Mouse (Mus musculus): ENCODE results near the gene Elp6. TPM values are rescaled to one million over a fixed set of nuclear protein-coding genes. Genes with fewer than 3 reads are reported as not detected.

The Elp6 gene
- polyA plus RNA-seq, 2 experiments, result 7.5 to 8.0 TPM

DNA sequence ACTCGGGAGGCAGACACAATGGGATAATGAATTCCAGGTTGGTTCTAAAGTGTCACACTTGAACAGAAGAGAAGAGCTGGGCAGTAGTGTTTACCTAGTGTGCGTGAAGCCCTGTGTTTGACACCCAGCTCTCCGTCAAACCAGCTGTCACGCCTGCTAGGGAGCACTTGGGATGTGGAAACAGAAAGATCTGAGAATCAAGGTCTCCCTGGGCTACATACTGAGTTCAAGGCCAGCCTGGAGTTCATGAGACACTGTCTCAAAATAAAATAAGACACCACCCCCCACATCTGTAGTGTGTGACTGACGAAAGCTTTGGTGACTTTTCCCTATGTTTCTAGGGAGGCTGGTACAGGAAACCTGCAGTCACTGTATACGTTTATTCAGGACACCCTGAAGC, 10.4 kb downstream of the Elp6 start:
- no peak overlapping the region for H3K9ac ChIP-seq (replicated peaks)
- no peaks in the 10 kb centered on the region for H3K4me1 ChIP-seq (replicated peaks; ENCODE audit: control insufficient read depth in 2 of 2, insufficient read depth in 2 of 2, low read length in 1 of 2)
- H3K36me3 ChIP-seq (replicated peaks; ENCODE audit: control insufficient read depth, insufficient read depth, low read depth), result no peaks in the 10 kb centered on the region
- no peak overlapping the region for H3K4me2 ChIP-seq (ENCODE audit: low read depth)
- DNase-seq (ENCODE audit: low read depth in 3 of 3, low spot score in 3 of 3) (no peak), ATAC-seq (ENCODE audit: insufficient read depth) (no peak)
- no peak overlapping the region for H3K4me3 ChIP-seq (ENCODE audit: insufficient read depth in 1 of 2, low read depth in 2 of 2, low read length in 2 of 2)
- no peak overlapping the region for H3K27ac ChIP-seq
- 78% methylated on average over 6 of the region's 6 CpGs for WGBS (ENCODE audit: insufficient replicate concordance)
- no peaks in the 10 kb centered on the region for H3K27me3 ChIP-seq (ENCODE audit: control insufficient read depth, insufficient read depth, low read length)
- H3K9me3 ChIP-seq (ENCODE audit: control insufficient read depth, low read length), result no peaks in the 10 kb centered on the region
- no peak for TF ChIP-seq CTCF (IDR thresholded peaks at IDR 0.05; ENCODE audit: low read depth)
- TF ChIP-seq EP300 (IDR thresholded peaks at IDR 0.05; ENCODE audit: low read depth), result no peak

DNA sequence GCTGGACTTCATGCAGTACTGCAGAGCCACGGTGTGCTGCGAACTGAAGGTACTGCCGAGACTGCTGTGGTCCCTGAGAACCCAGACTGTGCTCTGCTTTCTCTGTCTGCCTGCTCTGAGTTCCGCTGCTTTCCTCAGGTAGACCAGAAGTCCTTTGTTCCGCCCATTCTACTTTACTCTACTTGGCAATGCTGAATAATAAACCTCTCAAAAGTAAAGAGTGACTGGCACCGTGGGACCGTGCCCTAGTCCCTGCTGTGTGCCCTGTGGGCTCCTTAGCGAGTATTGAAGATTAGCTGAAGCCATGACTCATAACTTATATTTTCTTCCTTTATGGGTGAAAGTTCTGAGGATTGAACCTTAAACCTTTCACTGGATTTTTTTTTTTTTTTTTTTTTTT, 10.9 kb downstream of the Elp6 start:
- no peaks in the 10 kb centered on the region for H3K36me3 ChIP-seq (replicated peaks; ENCODE audit: control insufficient read depth, insufficient read depth, low read depth)
- no peak for DNase-seq (ENCODE audit: low read depth in 3 of 3, low spot score in 3 of 3)

DNA sequence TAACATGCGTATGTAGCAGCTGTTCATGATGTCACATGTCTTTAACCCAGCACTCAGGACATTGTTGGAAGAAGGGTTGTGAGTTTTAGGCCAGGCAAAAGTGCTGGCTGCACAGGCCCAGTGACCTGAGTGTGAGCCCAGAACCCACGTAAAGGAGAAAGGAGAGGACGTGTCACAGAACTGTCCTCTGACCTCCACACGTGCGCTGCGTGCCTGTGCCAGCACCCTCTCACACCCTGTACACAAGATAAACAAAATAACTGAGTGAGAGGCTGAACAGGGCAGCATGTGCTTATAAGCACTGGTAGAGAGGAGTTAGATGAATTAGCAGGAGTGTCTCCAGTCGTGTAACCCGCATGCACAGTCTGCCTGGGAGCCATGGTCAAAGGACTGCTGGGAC, 11.5 kb downstream of the Elp6 start:
- Histone ChIP-seq H3K9ac (replicated peaks) (no peak overlapping the region), H3K4me2 (ENCODE audit: low read depth) (no peak overlapping the region), H3K4me1 (replicated peaks; ENCODE audit: control insufficient read depth in 2 of 2, insufficient read depth in 2 of 2, low read length in 1 of 2) (no peaks in the 10 kb centered on the region), H3K36me3 (replicated peaks; ENCODE audit: control insufficient read depth, insufficient read depth, low read depth) (no peaks in the 10 kb centered on the region), H3K27ac (no peak overlapping the region), H3K9me3 (ENCODE audit: control insufficient read depth, low read length) (no peaks in the 10 kb centered on the region), H3K4me3 (ENCODE audit: insufficient read depth in 1 of 2, low read depth in 2 of 2, low read length in 2 of 2) (no peak overlapping the region), H3K27me3 (ENCODE audit: control insufficient read depth, insufficient read depth, low read length) (no peaks in the 10 kb centered on the region)
- DNase-seq (ENCODE audit: low read depth in 3 of 3, low spot score in 3 of 3), result no peak
- TF ChIP-seq EP300 (IDR thresholded peaks at IDR 0.05; ENCODE audit: low read depth) (no peak), CTCF (IDR thresholded peaks at IDR 0.05; ENCODE audit: low read depth) (no peak)
- no peak for ATAC-seq (ENCODE audit: insufficient read depth)
- WGBS (ENCODE audit: insufficient replicate concordance), result 78% methylated on average over 8 of the region's 8 CpGs

More for the DNA sequence above, 10.9 kb downstream of the Elp6 start:
- Histone ChIP-seq H3K4me3 (ENCODE audit: insufficient read depth in 1 of 2, low read depth in 2 of 2, low read length in 2 of 2) (no peak overlapping the region), H3K9ac (replicated peaks) (no peak overlapping the region), H3K9me3 (ENCODE audit: control insufficient read depth, low read length) (no peaks in the 10 kb centered on the region), H3K4me1 (replicated peaks; ENCODE audit: control insufficient read depth in 2 of 2, insufficient read depth in 2 of 2, low read length in 1 of 2) (no peaks in the 10 kb centered on the region), H3K4me2 (ENCODE audit: low read depth) (no peak overlapping the region), H3K27me3 (ENCODE audit: control insufficient read depth, insufficient read depth, low read length) (no peaks in the 10 kb centered on the region), H3K27ac (no peak overlapping the region)
- TF ChIP-seq CTCF (IDR thresholded peaks at IDR 0.05; ENCODE audit: low read depth), result no peak
- TF ChIP-seq EP300 (IDR thresholded peaks at IDR 0.05; ENCODE audit: low read depth), result no peak
- WGBS (ENCODE audit: insufficient replicate concordance), result 83% methylated on average over 8 of the region's 8 CpGs
- ATAC-seq (ENCODE audit: insufficient read depth), result no peak

DNA sequence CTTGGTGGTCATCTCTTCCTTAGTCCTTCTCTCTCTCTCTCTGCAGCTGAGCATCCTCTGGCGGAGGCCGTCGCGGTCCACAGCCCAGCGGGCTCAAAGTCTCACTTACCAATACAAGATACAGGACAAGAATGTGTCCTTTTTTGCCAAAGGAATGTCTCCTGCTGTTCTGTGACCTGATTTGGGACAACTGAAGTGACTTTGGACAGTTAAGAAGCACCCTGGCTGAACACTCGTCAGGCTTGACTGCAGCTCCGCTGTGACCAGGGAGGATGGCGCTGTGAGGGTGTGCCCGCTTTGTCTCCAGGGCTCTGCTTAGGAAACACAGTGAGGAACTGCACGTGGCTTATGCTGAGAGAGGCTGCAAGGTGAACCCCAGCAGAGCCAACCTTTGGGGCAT, 15.8 kb downstream of the Elp6 start:
- Histone ChIP-seq H3K36me3 (replicated peaks; ENCODE audit: control insufficient read depth, insufficient read depth, low read depth) (no peaks in the 10 kb centered on the region), H3K9me3 (ENCODE audit: control insufficient read depth, low read length) (no peaks in the 10 kb centered on the region), H3K4me1 (replicated peaks; ENCODE audit: control insufficient read depth in 2 of 2, insufficient read depth in 2 of 2, low read length in 1 of 2) (peaks cover 0 to under 1% of the 10 kb centered on the region in 2 experiments; a peak in 1 of 4 replicates), H3K4me3 (ENCODE audit: insufficient read depth in 1 of 2, low read depth in 2 of 2, low read length in 2 of 2) (no peak overlapping the region), H3K27me3 (ENCODE audit: control insufficient read depth, insufficient read depth, low read length) (no peaks in the 10 kb centered on the region), H3K27ac (no peak overlapping the region), H3K4me2 (ENCODE audit: low read depth) (no peak overlapping the region), H3K9ac (replicated peaks) (no peak overlapping the region)
- no peak for DNase-seq (ENCODE audit: low read depth in 3 of 3, low spot score in 3 of 3)
- no peak for TF ChIP-seq CTCF (IDR thresholded peaks at IDR 0.05; ENCODE audit: low read depth)
- WGBS (ENCODE audit: insufficient replicate concordance), result 84% methylated on average over 10 of the region's 10 CpGs
- ATAC-seq (ENCODE audit: insufficient read depth), result no peak

DNA sequence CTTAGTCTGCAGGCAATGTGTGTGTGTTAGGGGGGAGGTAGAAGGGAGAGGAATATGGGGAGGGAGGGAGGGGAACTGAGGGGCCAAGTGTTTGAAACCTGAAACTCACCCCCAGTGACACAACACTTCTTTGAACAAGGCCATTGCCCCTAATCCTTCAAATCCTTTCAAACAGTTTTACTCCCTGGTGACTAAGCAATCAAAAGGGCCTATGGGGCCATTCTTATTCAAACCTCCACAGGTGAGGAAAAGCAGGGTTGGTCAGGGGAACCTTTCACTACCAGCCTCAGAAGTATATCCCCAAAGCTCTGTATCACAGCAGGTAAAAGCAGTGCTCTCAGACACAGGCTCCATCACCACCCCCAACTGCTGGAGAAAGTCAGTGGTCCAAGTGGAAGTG, 18.0 kb downstream of the Elp6 start:
- no peaks in the 10 kb centered on the region for H3K27me3 ChIP-seq (ENCODE audit: control insufficient read depth, insufficient read depth, low read length)
- H3K9ac ChIP-seq (replicated peaks), result no peak overlapping the region
- no peak for TF ChIP-seq EP300 (IDR thresholded peaks at IDR 0.05; ENCODE audit: low read depth)
- TF ChIP-seq CTCF (IDR thresholded peaks at IDR 0.05; ENCODE audit: low read depth), result no peak
- H3K9me3 ChIP-seq (ENCODE audit: control insufficient read depth, low read length), result no peaks in the 10 kb centered on the region
- ATAC-seq (ENCODE audit: insufficient read depth) (no peak), DNase-seq (ENCODE audit: low read depth in 3 of 3, low spot score in 3 of 3) (no peak)
- H3K4me2 ChIP-seq (ENCODE audit: low read depth), result no peak overlapping the region
- peaks cover 0 to 3% of the 10 kb centered on the region in 2 experiments; a peak in 2 of 4 replicates for H3K4me1 ChIP-seq (replicated peaks; ENCODE audit: control insufficient read depth in 2 of 2, insufficient read depth in 2 of 2, low read length in 1 of 2)
- H3K36me3 ChIP-seq (replicated peaks; ENCODE audit: control insufficient read depth, insufficient read depth, low read depth), result no peaks in the 10 kb centered on the region
- no peak overlapping the region for H3K27ac ChIP-seq
- no peak overlapping the region for H3K4me3 ChIP-seq (ENCODE audit: insufficient read depth in 1 of 2, low read depth in 2 of 2, low read length in 2 of 2)

All from liver, embryonic 14.5 days (tissue).